In the genomic region with DNA sequence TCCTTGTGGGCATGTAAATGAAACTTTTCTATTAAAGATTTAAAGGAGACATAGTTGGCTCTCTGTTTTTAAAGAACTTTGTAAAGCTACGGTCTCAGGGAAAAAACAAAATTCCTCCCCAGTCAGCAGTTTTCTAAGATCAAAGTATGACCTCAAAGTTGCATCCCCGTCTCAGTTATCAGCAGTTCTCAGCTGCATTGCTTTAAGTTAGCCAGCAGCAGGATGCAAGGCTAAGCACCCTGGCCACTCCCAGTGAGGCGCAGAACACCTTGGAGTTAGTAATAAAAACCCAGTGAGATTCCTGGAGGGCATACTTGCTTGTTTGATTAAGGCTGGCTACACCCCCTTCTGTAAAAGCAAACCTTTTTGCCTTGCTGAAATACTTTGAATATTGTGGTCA, we compare ENCODE assay signal across 25 mouse cellular contexts. TPM values are rescaled to one million over a fixed set of nuclear protein-coding genes. Genes with fewer than 3 reads are reported as not detected.
DNase-seq lines count a peak whose midpoint lies in the region; ATAC-seq and TF ChIP-seq lines count a peak whose summit lies in the region.
"Had no signal": no experiment of that assay in that cellular context is flagged by ENCODE, and none has a peak within 500 bp of the region (broad histone marks: within the 10 kb centered on the region; RNA-seq: fewer than 3 reads in every experiment).

No protein-coding gene starts in this region.

- no peaks in the 10 kb centered on the region for H3K27me3 ChIP-seq in limb, embryonic 13.5 days
- no peaks in the 10 kb centered on the region for H3K27me3 ChIP-seq in limb, embryonic 10.5 days (ENCODE audit: low read depth, poor library complexity, severe bottlenecking)
- no peaks in the 10 kb centered on the region for H3K27me3 ChIP-seq in lung, postnatal 0 days (replicated peaks; ENCODE audit: insufficient read depth, low read length)
- H3K27me3 ChIP-seq: forebrain, embryonic 13.5 days; hindbrain, embryonic 12.5 days; hindbrain, embryonic 15.5 days had no signal

- peak overlapping the region; percentile 19; the same call in 1 of the 2 replicates for H3K4me2 ChIP-seq in limb, embryonic 13.5 days (replicated peaks)
- H3K4me2 ChIP-seq in lung, postnatal 0 days (replicated peaks; ENCODE audit: low read depth, low read length): no peak overlapping the region
- H3K4me2 ChIP-seq: forebrain, embryonic 13.5 days; heart, embryonic 11.5 days; hindbrain, embryonic 12.5 days; hindbrain, embryonic 15.5 days had no signal

- H3K4me1 ChIP-seq in limb, embryonic 13.5 days: peaks cover 12% of the 10 kb centered on the region
- 0 out of 2 replicates have a peak, but pooled peaks cover 3% of the 10 kb centered on the region for H3K4me1 ChIP-seq in limb, embryonic 10.5 days
- no peaks in the 10 kb centered on the region for H3K4me1 ChIP-seq in lung, postnatal 0 days (ENCODE audit: insufficient read depth, low read depth, low read length)
- H3K4me1 ChIP-seq: hindbrain, embryonic 12.5 days had no signal

- no peaks in the 10 kb centered on the region for H3K36me3 ChIP-seq in limb, embryonic 13.5 days
- H3K36me3 ChIP-seq in limb, embryonic 10.5 days: no peaks in the 10 kb centered on the region
- H3K36me3 ChIP-seq in lung, postnatal 0 days (ENCODE audit: insufficient read depth, low read length): no peaks in the 10 kb centered on the region
- H3K36me3 ChIP-seq: forebrain, embryonic 10.5 days; hindbrain, embryonic 12.5 days; hindbrain, embryonic 15.5 days had no signal

- no peak for ATAC-seq in limb, embryonic 13.5 days (ENCODE audit: low FRiP score, low read depth)
- no peak; the same call in 1 of the 2 replicates for ATAC-seq in lung, postnatal 0 days
- ATAC-seq in frontal cortex, adult (ENCODE audit: low TSS enrichment): no peak
- ATAC-seq: CD4-positive, CD25-positive, alpha-beta regulatory T cell, adult 4 months; forebrain, embryonic 13.5 days; forebrain, embryonic 16.5 days had no signal

- TF ChIP-seq EP300 in lung, postnatal 0 days (IDR thresholded peaks at IDR 0.05): no peak

- no peak overlapping the region for H3K9ac ChIP-seq in limb, embryonic 13.5 days
- no peak overlapping the region for H3K9ac ChIP-seq in lung, postnatal 0 days (replicated peaks; ENCODE audit: low read depth)
- H3K9ac ChIP-seq: forebrain, embryonic 13.5 days; hindbrain, embryonic 12.5 days; hindbrain, embryonic 15.5 days had no signal

- no peak overlapping the region for H3K4me3 ChIP-seq in limb, embryonic 13.5 days
- no peak overlapping the region for H3K4me3 ChIP-seq in limb, embryonic 10.5 days
- no peak overlapping the region for H3K4me3 ChIP-seq in lung, postnatal 0 days (ENCODE audit: low read depth, low read length)
- H3K4me3 ChIP-seq: forebrain, embryonic 10.5 days; forebrain, embryonic 13.5 days; gastrocnemius, adult 2 months; hindbrain, embryonic 12.5 days; hindbrain, embryonic 15.5 days had no signal

- 8% methylated on average over 3 of the region's 3 CpGs for WGBS in limb, embryonic 13.5 days
- 25% methylated on average over 3 of the region's 3 CpGs for WGBS in limb, embryonic 10.5 days
- 38% methylated on average over 3 of the region's 3 CpGs for WGBS in lung, postnatal 0 days

- no peaks in the 10 kb centered on the region for H3K9me3 ChIP-seq in limb, embryonic 13.5 days
- H3K9me3 ChIP-seq in limb, embryonic 10.5 days (replicated peaks): no peaks in the 10 kb centered on the region
- H3K9me3 ChIP-seq in lung, postnatal 0 days (ENCODE audit: low read length): no peaks in the 10 kb centered on the region
- H3K9me3 ChIP-seq: forebrain, embryonic 10.5 days; forebrain, embryonic 13.5 days; hindbrain, embryonic 12.5 days; hindbrain, embryonic 15.5 days had no signal

- no peak for DNase-seq in limb, embryonic 10.5 days (ENCODE audit: low spot score)
- DNase-seq in lung, postnatal 0 days (ENCODE audit: low spot score): peak; percentile 45
- no peak for DNase-seq in lung, adult 18-20 months
- peak; percentile 38 for DNase-seq in induced T-regulatory cell, adult 2 months (ENCODE audit: low read depth)
- DNase-seq in cerebellum, adult 8-10 months: no peak
- DNase-seq: adrenal gland, adult 2 months; adrenal gland, postnatal 25 days; B cell, adult 2 months; cerebellum, adult 11-12 months; cerebellum, adult 9-10 months; cerebellum, postnatal 14 days; gastrocnemius, adult 2 months; gastrocnemius, postnatal 14 days; heart, adult 11 months had no signal

- H3K27ac ChIP-seq in limb, embryonic 13.5 days: no peak overlapping the region
- no peak overlapping the region for H3K27ac ChIP-seq in limb, embryonic 10.5 days
- no peak overlapping the region for H3K27ac ChIP-seq in lung, postnatal 0 days (ENCODE audit: low read length)
- H3K27ac ChIP-seq: forebrain, embryonic 10.5 days; forebrain, embryonic 13.5 days; gastrocnemius, adult 2 months; hindbrain, embryonic 12.5 days; hindbrain, embryonic 15.5 days had no signal

- no peak for TF ChIP-seq CTCF in lung, postnatal 0 days (IDR thresholded peaks at IDR 0.05)

RNA-seq across cellular contexts. Expression of a gene that starts 15.2 kb away (rescaled TPM):
- polyA plus RNA-seq in limb, embryonic 13.5 days (2015; fragmentation: Nextera tagmentation; extraction: Ambion mirVana): 0.33 and 0.42 TPM in 2 replicates
- polyA plus RNA-seq in limb, embryonic 10.5 days (2016; fragmentation: Nextera tagmentation; extraction: Ambion mirVana): 0.23 TPM in 1 of 2 replicates, not detected in the other
- polyA plus RNA-seq in lung, postnatal 0 days (2015; fragmentation: Nextera tagmentation; extraction: Ambion mirVana): 1.9 TPM in 2 replicates
- polyA plus RNA-seq: adrenal gland, adult 2 months; embryonic facial prominence, embryonic 11.5 days; forebrain, embryonic 10.5 days; forebrain, embryonic 13.5 days; heart, embryonic 11.5 days; heart, embryonic 14.5 days; hindbrain, embryonic 12.5 days; hindbrain, embryonic 15.5 days had no signal

RNA-seq across cellular contexts. Expression of a gene that starts 30.6 kb away (rescaled TPM):
- 20.8 and 21.6 TPM in 2 replicates for polyA plus RNA-seq in limb, embryonic 13.5 days (2015; fragmentation: Nextera tagmentation; extraction: Ambion mirVana)
- polyA plus RNA-seq in limb, embryonic 10.5 days (2016; fragmentation: Nextera tagmentation; extraction: Ambion mirVana): 12.7 and 13.0 TPM in 2 replicates
- polyA plus RNA-seq in lung, postnatal 0 days (2015; fragmentation: Nextera tagmentation; extraction: Ambion mirVana): 69.3 and 72.0 TPM in 2 replicates

Comparison
In these comparisons a context has a peak if more than half of its experiments do, and no peak if none do; other contexts are left out.
1. DNase-seq: peak in lung, postnatal 0 days (single experiment) and induced T-regulatory cell, adult 2 months (single experiment); none in limb, embryonic 10.5 days (single experiment), lung, adult 18-20 months (0 of 2) and cerebellum, adult 8-10 months (single experiment).